In the genomic region with DNA sequence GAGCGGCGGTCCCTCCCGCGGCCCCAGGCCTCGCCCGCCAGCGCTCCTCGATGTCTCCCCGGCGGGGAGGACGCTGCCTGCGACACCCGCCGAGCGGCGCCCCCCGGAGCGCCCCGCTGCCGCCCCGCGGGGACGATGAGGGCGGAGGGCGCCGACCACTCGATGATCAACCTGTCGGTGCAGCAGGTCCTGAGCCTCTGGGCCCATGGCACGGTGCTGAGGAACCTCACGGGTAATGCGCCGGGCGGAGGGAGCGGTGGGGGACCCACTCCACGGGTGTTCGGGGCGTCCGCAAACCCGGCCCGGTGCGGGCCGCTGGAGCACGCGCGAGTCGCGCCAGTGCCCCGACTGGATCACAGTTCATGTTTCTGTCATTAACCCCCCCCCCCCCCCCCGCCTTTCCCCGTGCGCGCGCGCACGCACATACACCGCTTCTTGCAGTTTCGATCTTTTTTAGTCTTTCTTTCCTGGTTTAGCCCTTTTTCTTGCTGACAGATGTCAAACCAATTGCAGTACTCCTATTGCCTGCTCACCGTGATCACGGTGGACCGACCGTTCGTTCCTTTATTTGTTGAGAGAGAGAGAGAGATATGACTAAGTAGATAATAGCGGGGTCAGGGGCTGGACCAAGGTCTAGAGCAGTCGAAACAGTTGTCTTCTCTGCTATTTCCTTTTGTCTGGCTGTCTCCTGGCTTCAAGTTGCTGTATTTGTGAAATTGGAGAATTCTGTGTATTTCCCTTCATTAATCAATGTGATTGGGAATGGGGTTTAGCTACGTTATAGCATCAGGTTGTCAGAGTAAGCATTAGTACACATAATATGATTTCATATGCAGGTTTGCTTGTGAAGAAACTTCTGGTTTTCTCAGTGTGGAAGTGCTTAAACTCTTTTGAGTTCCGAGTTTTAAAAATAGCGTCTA, we compare ENCODE assay signal across 8 mouse cellular contexts. TPM values are rescaled to one million over a fixed set of nuclear protein-coding genes. Genes with fewer than 3 reads are reported as not detected.
DNase-seq lines count a peak whose midpoint lies in the region; ATAC-seq lines count a peak whose summit lies in the region.

No protein-coding gene starts in this region.

- ATAC-seq in hindbrain, embryonic 16.5 days = peak; percentile 38
- peak; percentile 21; the same call in 1 of the 2 replicates for ATAC-seq in limb, embryonic 11.5 days (ENCODE audit: insufficient number of reproducible peaks, low FRiP score, low TSS enrichment, low read depth)
- ATAC-seq in midbrain, embryonic 15.5 days (replicated peaks) = peak; percentile 71

- no peaks in the 10 kb centered on the region for H3K27me3 ChIP-seq in hindbrain, embryonic 16.5 days (replicated peaks; ENCODE audit: control insufficient read depth, insufficient read depth, low read length)
- no peaks in the 10 kb centered on the region; the same call in 1 of the 2 replicates for H3K27me3 ChIP-seq in limb, embryonic 11.5 days (ENCODE audit: control insufficient read depth, insufficient read depth, low read length)
- no peaks in the 10 kb centered on the region for H3K27me3 ChIP-seq in midbrain, embryonic 15.5 days (replicated peaks)
- no peaks in the 10 kb centered on the region for H3K27me3 ChIP-seq in splenic B cell, adult 2 months (ENCODE audit: control insufficient read depth, insufficient read depth, low read length, poor library complexity, severe bottlenecking)

- H3K4me2 ChIP-seq in hindbrain, embryonic 16.5 days (ENCODE audit: low read length) = peak overlapping the region; percentile 81
- H3K4me2 ChIP-seq in limb, embryonic 11.5 days (ENCODE audit: low read depth, severe bottlenecking) = peak overlapping the region; percentile 88
- H3K4me2 ChIP-seq in midbrain, embryonic 15.5 days = peak overlapping the region; percentile 80

- H3K4me1 ChIP-seq in hindbrain, embryonic 16.5 days (ENCODE audit: control insufficient read depth, insufficient read depth, low read depth, low read length) = peaks cover 25% of the 10 kb centered on the region
- H3K4me1 ChIP-seq in limb, embryonic 11.5 days (ENCODE audit: control insufficient read depth, insufficient read depth, low read length) = no peaks in the 10 kb centered on the region
- H3K4me1 ChIP-seq in midbrain, embryonic 15.5 days = peaks cover 37% of the 10 kb centered on the region

- H3K4me3 ChIP-seq in hindbrain, embryonic 16.5 days (ENCODE audit: low read length) = peak overlapping the region; percentile 94
- H3K4me3 ChIP-seq in limb, embryonic 11.5 days (ENCODE audit: low read depth, low read length) = peak overlapping the region; percentile 85
- H3K4me3 ChIP-seq in midbrain, embryonic 15.5 days = peak overlapping the region; percentile 98

- peak; percentile 46 to 49 for DNase-seq in lung, adult 18-20 months
- DNase-seq in lung, postnatal 25 days (ENCODE audit: low spot score) = no peak
- DNase-seq in cerebellum, postnatal 10 days = peak; percentile 75 to 78
- peak; percentile 46 to 54 for DNase-seq in frontal cortex, postnatal 36 days (ENCODE audit: low spot score in 2 of 2)
- peak; percentile 59 for DNase-seq in limb, embryonic 11.5 days (ENCODE audit: low spot score)
- peak; percentile 67 for DNase-seq in splenic B cell, adult 2 months (ENCODE audit: low read depth, low spot score)

- H3K36me3 ChIP-seq in hindbrain, embryonic 16.5 days (ENCODE audit: control insufficient read depth, insufficient read depth, low read length) = no peaks in the 10 kb centered on the region
- no peaks in the 10 kb centered on the region for H3K36me3 ChIP-seq in limb, embryonic 11.5 days (ENCODE audit: control insufficient read depth, insufficient read depth, low read length)
- H3K36me3 ChIP-seq in midbrain, embryonic 15.5 days (replicated peaks) = no peaks in the 10 kb centered on the region
- no peaks in the 10 kb centered on the region for H3K36me3 ChIP-seq in splenic B cell, adult 2 months (ENCODE audit: control insufficient read depth, insufficient read depth, low read length, poor library complexity, severe bottlenecking)

- H3K9me3 ChIP-seq in hindbrain, embryonic 16.5 days (ENCODE audit: control insufficient read depth, low read length) = no peaks in the 10 kb centered on the region
- no peaks in the 10 kb centered on the region for H3K9me3 ChIP-seq in limb, embryonic 11.5 days (ENCODE audit: control insufficient read depth, low read length)
- H3K9me3 ChIP-seq in midbrain, embryonic 15.5 days = no peaks in the 10 kb centered on the region

- H3K27ac ChIP-seq in hindbrain, embryonic 16.5 days (ENCODE audit: low read depth, low read length) = peak overlapping the region; percentile 96
- peak overlapping the region; percentile 42; the same call in 1 of the 2 replicates for H3K27ac ChIP-seq in limb, embryonic 11.5 days (replicated peaks; ENCODE audit: low read depth, low read length)
- peak overlapping the region; percentile 97 for H3K27ac ChIP-seq in midbrain, embryonic 15.5 days

- peak overlapping the region; percentile 99 for H3K9ac ChIP-seq in hindbrain, embryonic 16.5 days (ENCODE audit: low read depth, low read length)
- peak overlapping the region; percentile 81 for H3K9ac ChIP-seq in limb, embryonic 11.5 days (ENCODE audit: low read length)
- peak overlapping the region; percentile 100 for H3K9ac ChIP-seq in midbrain, embryonic 15.5 days

- 2% methylated on average over 43 of the region's 67 CpGs for WGBS in hindbrain, embryonic 16.5 days
- WGBS in limb, embryonic 11.5 days = 4% methylated on average over 55 of the region's 67 CpGs
- 2% methylated on average over 51 of the region's 67 CpGs for WGBS in midbrain, embryonic 15.5 days

RNA-seq across cellular contexts. Expression of gene Tmem170b, which starts 0.6 kb away (rescaled TPM):
- polyA plus RNA-seq in hindbrain, embryonic 16.5 days (2015; fragmentation: Nextera tagmentation; extraction: Ambion mirVana) = 40.4 and 47.3 TPM in 2 replicates
- polyA plus RNA-seq in limb, embryonic 11.5 days (2014; fragmentation: Nextera tagmentation; extraction: Ambion mirVana) = 10.7 and 11.3 TPM in 2 replicates
- polyA plus RNA-seq in midbrain, embryonic 15.5 days (2015; fragmentation: Nextera tagmentation; extraction: Ambion mirVana) = 48.7 and 51.5 TPM in 2 replicates

Comparison
In these comparisons a context has a peak if more than half of its experiments do, and no peak if none do; other contexts are left out.
1. ATAC-seq: peak in every context shown above with its lines; median percentile 71 in midbrain, embryonic 15.5 days; 38 in hindbrain, embryonic 16.5 days; 21 in limb, embryonic 11.5 days.
2. H3K27ac ChIP-seq: peak in every context shown above with its lines; median percentile 97 in midbrain, embryonic 15.5 days; 96 in hindbrain, embryonic 16.5 days; 42 in limb, embryonic 11.5 days.